Mouse (Mus musculus) left cerebral cortex, postnatal 36 days (tissue): Measurements from ENCODE around the gene Cox10. TPM values are rescaled to one million over a fixed set of nuclear protein-coding genes. Genes with fewer than 3 reads are reported as not detected.

Experiments used
- DNase-seq, 2 experiments: peaks; one replicate each; pipeline ENCODE4 v3.0.0; 2021 to 2022; ENCODE audit warnings: low spot score in 2 of 2, mixed read lengths in 1 of 2
- intact Hi-C: fragments of 180-260 bp; cut with DNase I; formaldehyde crosslinking; loops from one replicate; pipeline ENCODE4 v1.15.1; 2025
- total RNA-seq, 2 experiments: library from RNA; stranded (reverse); gene quantifications; 2 replicates each; pipeline ENCODE4 v1.2.3; 2021

The Cox10 gene
- total RNA-seq, 2 experiments from 2014 or later, result 21.9 to 23.0 TPM

GRCm38 (mm10) chr11:63921044-63921951, 158.0 kb downstream of the Cox10 start:
- no peak for DNase-seq
- intact Hi-C loops, result loop anchor here (2.0 to 10.0 kb wide), 3 partner anchors 522 to 976 kb away; no protein-coding TSS in a partner anchor

GRCm38 (mm10) chr11:63920531-63920930, 158.7 kb downstream of the Cox10 start:
- peak; percentile 64 for DNase-seq
- intact Hi-C loops, result loop anchor here (2.0 to 10.0 kb wide), 3 partner anchors 522 to 977 kb away; no protein-coding TSS in a partner anchor

DNA sequence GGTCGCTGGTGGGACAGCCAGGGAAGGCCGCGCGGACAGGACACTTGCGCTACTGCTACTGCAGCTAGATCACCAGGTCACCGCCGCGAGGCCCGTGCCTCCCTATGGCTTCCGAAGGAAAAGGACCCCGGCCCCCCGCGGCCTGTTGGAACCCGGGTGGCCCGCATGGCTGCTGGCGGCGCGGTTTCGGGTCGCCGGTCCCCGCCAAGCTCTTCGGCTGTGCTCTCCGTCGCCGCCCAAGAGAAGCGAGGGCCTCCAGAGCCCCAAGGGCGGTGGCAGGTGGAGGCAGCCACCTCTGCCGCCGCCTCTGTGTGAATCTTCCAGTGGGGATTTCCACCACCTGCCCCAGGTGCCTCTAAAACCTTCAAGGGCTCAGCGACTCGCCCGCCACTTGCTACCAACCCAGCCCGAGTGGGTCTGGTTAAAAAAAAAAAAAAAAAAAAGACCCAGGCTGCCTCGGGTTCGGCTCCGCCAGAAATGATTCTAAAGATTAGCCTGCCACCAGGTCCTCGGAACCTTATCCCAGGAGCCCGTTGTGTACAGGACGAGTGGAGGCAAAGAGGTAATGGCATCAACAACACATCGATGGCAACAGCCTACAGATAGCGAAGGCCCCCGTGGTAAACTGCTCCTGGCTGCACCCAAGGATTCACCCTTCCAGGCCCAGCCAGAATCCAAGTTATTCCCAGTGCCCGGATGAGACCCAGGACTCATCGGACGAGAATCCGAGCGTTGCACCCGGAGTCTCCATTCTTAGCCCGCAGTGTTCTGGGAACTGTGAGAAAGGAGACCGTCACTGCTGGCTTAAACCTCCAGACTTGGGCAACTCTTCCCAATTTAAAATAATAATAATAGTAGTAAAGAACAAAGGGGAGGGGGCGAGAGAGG, 159.8 kb downstream of the Cox10 start:
- no peak for DNase-seq
- intact Hi-C loops, result loop anchor here (2.0 to 10.0 kb wide), 4 partner anchors 517 to 978 kb away; no protein-coding TSS in a partner anchor

DNA sequence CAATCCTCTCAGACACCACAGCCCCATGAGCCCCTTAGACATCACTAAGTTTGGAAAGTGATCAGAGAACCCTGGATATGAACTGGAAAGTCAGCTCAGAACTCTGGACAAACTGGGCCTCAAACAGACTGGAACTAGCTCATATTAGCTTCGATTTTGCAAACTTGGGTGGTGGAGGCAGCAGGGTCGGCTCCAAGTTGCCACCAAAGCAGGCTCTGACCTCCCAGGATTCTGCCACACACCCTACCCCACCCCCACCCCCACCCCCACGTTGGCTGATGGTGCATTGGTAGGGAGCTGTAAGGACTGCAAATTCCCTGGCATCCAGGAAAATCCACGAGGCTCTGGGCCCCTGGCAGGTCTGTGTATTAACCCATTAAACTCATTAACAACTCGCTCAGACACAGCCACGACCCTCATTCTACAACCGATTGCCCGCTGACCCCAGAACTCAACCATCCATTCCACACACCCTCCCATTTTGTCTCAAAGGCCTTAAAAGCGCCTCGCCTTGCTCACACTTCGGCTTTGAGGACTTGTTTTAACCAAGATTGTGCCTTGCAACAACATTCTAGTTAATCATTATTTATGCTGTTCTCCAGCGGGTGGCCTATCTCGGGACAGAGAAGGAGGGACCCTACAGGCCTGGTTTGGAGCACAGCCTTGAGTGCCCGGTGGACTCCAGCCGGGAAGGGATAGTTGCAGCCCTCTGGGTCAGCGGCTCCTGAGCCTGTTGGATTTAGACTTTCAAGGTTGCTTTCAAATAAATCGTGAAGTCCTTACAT, 160.8 kb downstream of the Cox10 start:
- no peak for DNase-seq
- intact Hi-C loops, result loop anchor here (5.0 kb wide), 1 partner anchor 516 kb away; no protein-coding TSS in a partner anchor

DNA sequence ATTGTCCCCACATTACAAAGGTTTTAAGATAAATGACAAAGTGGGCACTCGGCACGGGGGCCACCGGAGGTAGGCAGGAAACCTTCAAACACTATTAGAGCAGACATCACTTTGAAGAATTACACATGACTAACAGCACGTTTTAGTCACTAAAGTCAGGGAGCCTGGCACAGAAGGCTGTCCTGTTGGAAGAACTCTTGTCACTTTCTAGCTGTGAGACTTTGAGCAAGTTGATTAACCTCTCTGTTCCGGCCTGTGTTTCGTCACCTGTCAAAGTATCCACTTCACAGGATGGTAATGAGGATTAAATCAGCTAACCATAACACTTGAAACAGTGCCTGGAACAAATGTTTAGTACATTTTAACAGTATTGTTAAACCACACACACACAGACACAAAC, 161.7 kb downstream of the Cox10 start:
- DNase-seq, result no peak
- intact Hi-C loops, result loop anchor here (5.0 kb wide), 1 partner anchor 515 kb away; no protein-coding TSS in a partner anchor

GRCm38 (mm10) chr11:63914388-63914787, 164.9 kb downstream of the Cox10 start:
- intact Hi-C loops, result no loop called here
- peak; percentile 40 to 42 for DNase-seq

DNA sequence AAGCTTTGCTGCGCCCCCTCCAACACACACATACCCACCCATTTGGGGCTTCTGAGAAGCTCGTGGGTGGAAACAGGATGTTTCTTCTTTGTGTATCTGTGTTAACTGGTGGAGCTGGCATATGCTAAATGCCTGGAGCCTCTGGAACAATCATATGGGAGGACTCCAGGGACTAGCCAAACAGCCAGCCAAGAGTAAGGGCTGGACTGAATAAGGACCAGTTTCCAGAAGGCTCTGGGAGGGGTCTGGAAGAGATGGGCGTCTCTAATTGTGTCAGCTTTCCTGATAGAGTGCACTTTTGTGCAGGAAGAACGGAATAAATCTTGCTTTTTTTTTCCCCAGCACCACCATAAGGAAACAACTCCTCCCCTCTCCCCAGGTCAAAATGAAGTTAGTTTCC, 165.3 kb downstream of the Cox10 start:
- DNase-seq, result no peak
- intact Hi-C loops, result no loop called here

Other genes with a start within 250 kb of the Cox10 start
- gene Hs3st3b1, start 157.2 kb downstream of the Cox10 start, total RNA-seq, result 1 to 10 TPM in 1 of 2 experiments, under 1 TPM in 1; 0.79 to 1.4 TPM